Mouse (Mus musculus): ENCODE results near the gene Akap7. TPM values are rescaled to one million over a fixed set of nuclear protein-coding genes. Genes with fewer than 3 reads are reported as not detected.

The Akap7 gene
- polyA plus RNA-seq, 1 experiment from 2014 or later = 42.0 TPM

GRCm38 (mm10) chr10:25313856-25314584, 6.3 kb upstream of the Akap7 start:
- H3K36me3 ChIP-seq (ENCODE audit: control insufficient read depth, insufficient read depth, low read length) = no peaks in the 10 kb centered on the region
- peak overlapping the region in 1 of 2 experiments; percentile 15; a peak in 1 of 4 replicates for H3K4me3 ChIP-seq (ENCODE audit: control insufficient read depth in 1 of 2, insufficient read depth in 1 of 2, low read depth in 1 of 2, low read length in 2 of 2)
- H3K27ac ChIP-seq (replicated peaks in 1 of 2; ENCODE audit: control insufficient read depth in 1 of 2, insufficient read depth in 1 of 2, low read depth in 2 of 2, low read length in 2 of 2) = no peak overlapping the region
- peak overlapping the region; percentile 52 for H3K4me2 ChIP-seq (ENCODE audit: low read length)
- no peaks in the 10 kb centered on the region for H3K27me3 ChIP-seq (ENCODE audit: control insufficient read depth, insufficient read depth, low read length)
- no peaks in the 10 kb centered on the region for H3K9me3 ChIP-seq (ENCODE audit: control insufficient read depth, low read length)
- 16% methylated on average over 17 of the region's 17 CpGs for WGBS
- no peak for ATAC-seq (ENCODE audit: insufficient number of reproducible peaks, insufficient read depth, low FRiP score, low read depth)
- peaks cover 12 to 14% of the 10 kb centered on the region in 2 experiments; a peak in 3 of 4 replicates for H3K4me1 ChIP-seq (ENCODE audit: control insufficient read depth in 2 of 2, insufficient read depth in 2 of 2, low read length in 2 of 2)
- H3K9ac ChIP-seq (ENCODE audit: low read length) = peak overlapping the region; percentile 35; the same call in 1 of the 2 replicates

- no peak overlapping the region for H3K4me2 ChIP-seq (ENCODE audit: low read length)
- peaks cover 3 to 4% of the 10 kb centered on the region in 2 experiments; a peak in 1 of 4 replicates for H3K4me1 ChIP-seq (ENCODE audit: control insufficient read depth in 2 of 2, insufficient read depth in 2 of 2, low read length in 2 of 2)
- WGBS = 36% methylated on average over 9 of the region's 9 CpGs
Observed at GRCm38 (mm10) chr10:25311554-25312212, 4.0 kb upstream of the Akap7 start.

GRCm38 (mm10) chr10:25310736-25311135, 3.1 kb upstream of the Akap7 start:
- H3K9me3 ChIP-seq (ENCODE audit: control insufficient read depth, low read length) = no peaks in the 10 kb centered on the region
- no peak overlapping the region for H3K4me2 ChIP-seq (ENCODE audit: low read length)
- 51% methylated on average over 4 of the region's 4 CpGs for WGBS
- H3K27ac ChIP-seq (replicated peaks in 1 of 2; ENCODE audit: control insufficient read depth in 1 of 2, insufficient read depth in 1 of 2, low read depth in 2 of 2, low read length in 2 of 2) = no peak overlapping the region
- no peak overlapping the region for H3K9ac ChIP-seq (ENCODE audit: low read length)
- H3K36me3 ChIP-seq (ENCODE audit: control insufficient read depth, insufficient read depth, low read length) = no peaks in the 10 kb centered on the region
- H3K27me3 ChIP-seq (ENCODE audit: control insufficient read depth, insufficient read depth, low read length) = no peaks in the 10 kb centered on the region
- peaks cover 3 to 4% of the 10 kb centered on the region in 2 experiments; a peak in 1 of 4 replicates for H3K4me1 ChIP-seq (ENCODE audit: control insufficient read depth in 2 of 2, insufficient read depth in 2 of 2, low read length in 2 of 2)
- no peak for ATAC-seq (ENCODE audit: insufficient number of reproducible peaks, insufficient read depth, low FRiP score, low read depth)
- H3K4me3 ChIP-seq (ENCODE audit: control insufficient read depth in 1 of 2, insufficient read depth in 1 of 2, low read depth in 1 of 2, low read length in 2 of 2) = no peak overlapping the region

More at GRCm38 (mm10) chr10:25311554-25312212, 4.0 kb upstream of the Akap7 start:
- H3K27ac ChIP-seq (replicated peaks in 1 of 2; ENCODE audit: control insufficient read depth in 1 of 2, insufficient read depth in 1 of 2, low read depth in 2 of 2, low read length in 2 of 2) = no peak overlapping the region
- H3K9ac ChIP-seq (ENCODE audit: low read length) = no peak overlapping the region
- no peaks in the 10 kb centered on the region for H3K36me3 ChIP-seq (ENCODE audit: control insufficient read depth, insufficient read depth, low read length)
- no peaks in the 10 kb centered on the region for H3K9me3 ChIP-seq (ENCODE audit: control insufficient read depth, low read length)
- H3K27me3 ChIP-seq (ENCODE audit: control insufficient read depth, insufficient read depth, low read length) = no peaks in the 10 kb centered on the region
- no peak for ATAC-seq (ENCODE audit: insufficient number of reproducible peaks, insufficient read depth, low FRiP score, low read depth)
- no peak overlapping the region for H3K4me3 ChIP-seq (ENCODE audit: control insufficient read depth in 1 of 2, insufficient read depth in 1 of 2, low read depth in 1 of 2, low read length in 2 of 2)

GRCm38 (mm10) chr10:25309996-25310395, 2.3 kb upstream of the Akap7 start:
- ATAC-seq (ENCODE audit: insufficient number of reproducible peaks, insufficient read depth, low FRiP score, low read depth) = no peak
- H3K4me1 ChIP-seq (ENCODE audit: control insufficient read depth in 2 of 2, insufficient read depth in 2 of 2, low read length in 2 of 2) = peaks cover 3 to 4% of the 10 kb centered on the region in 2 experiments; a peak in 1 of 4 replicates
- WGBS = 90% methylated on average over 5 of the region's 5 CpGs
- H3K9ac ChIP-seq (ENCODE audit: low read length) = no peak overlapping the region
- no peak overlapping the region for H3K4me3 ChIP-seq (ENCODE audit: control insufficient read depth in 1 of 2, insufficient read depth in 1 of 2, low read depth in 1 of 2, low read length in 2 of 2)
- H3K4me2 ChIP-seq (ENCODE audit: low read length) = no peak overlapping the region
- no peaks in the 10 kb centered on the region for H3K27me3 ChIP-seq (ENCODE audit: control insufficient read depth, insufficient read depth, low read length)
- no peak overlapping the region for H3K27ac ChIP-seq (replicated peaks in 1 of 2; ENCODE audit: control insufficient read depth in 1 of 2, insufficient read depth in 1 of 2, low read depth in 2 of 2, low read length in 2 of 2)
- no peaks in the 10 kb centered on the region for H3K36me3 ChIP-seq (ENCODE audit: control insufficient read depth, insufficient read depth, low read length)
- no peaks in the 10 kb centered on the region for H3K9me3 ChIP-seq (ENCODE audit: control insufficient read depth, low read length)

GRCm38 (mm10) chr10:25305146-25305545, 2.5 kb downstream of the Akap7 start:
- H3K27me3 ChIP-seq (ENCODE audit: control insufficient read depth, insufficient read depth, low read length) = no peaks in the 10 kb centered on the region
- no peak overlapping the region for H3K4me3 ChIP-seq (ENCODE audit: control insufficient read depth in 1 of 2, insufficient read depth in 1 of 2, low read depth in 1 of 2, low read length in 2 of 2)
- no peak overlapping the region for H3K9ac ChIP-seq (ENCODE audit: low read length)
- no peak overlapping the region for H3K27ac ChIP-seq (replicated peaks in 1 of 2; ENCODE audit: control insufficient read depth in 1 of 2, insufficient read depth in 1 of 2, low read depth in 2 of 2, low read length in 2 of 2)
- ATAC-seq (ENCODE audit: insufficient number of reproducible peaks, insufficient read depth, low FRiP score, low read depth) = no peak
- no peaks in the 10 kb centered on the region for H3K36me3 ChIP-seq (ENCODE audit: control insufficient read depth, insufficient read depth, low read length)
- H3K4me2 ChIP-seq (ENCODE audit: low read length) = no peak overlapping the region
- 64% methylated on average over 6 of the region's 6 CpGs for WGBS
- H3K4me1 ChIP-seq (ENCODE audit: control insufficient read depth in 2 of 2, insufficient read depth in 2 of 2, low read length in 2 of 2) = no peaks in the 10 kb centered on the region
- no peaks in the 10 kb centered on the region for H3K9me3 ChIP-seq (ENCODE audit: control insufficient read depth, low read length)

- Histone ChIP-seq H3K4me2 (ENCODE audit: low read length) (no peak overlapping the region), H3K4me1 (ENCODE audit: control insufficient read depth in 2 of 2, insufficient read depth in 2 of 2, low read length in 2 of 2) (no peaks in the 10 kb centered on the region), H3K27ac (replicated peaks in 1 of 2; ENCODE audit: control insufficient read depth in 1 of 2, insufficient read depth in 1 of 2, low read depth in 2 of 2, low read length in 2 of 2) (no peak overlapping the region), H3K27me3 (ENCODE audit: control insufficient read depth, insufficient read depth, low read length) (no peaks in the 10 kb centered on the region), H3K36me3 (ENCODE audit: control insufficient read depth, insufficient read depth, low read length) (no peaks in the 10 kb centered on the region), H3K9me3 (ENCODE audit: control insufficient read depth, low read length) (no peaks in the 10 kb centered on the region), H3K4me3 (ENCODE audit: control insufficient read depth in 1 of 2, insufficient read depth in 1 of 2, low read depth in 1 of 2, low read length in 2 of 2) (no peak overlapping the region), H3K9ac (ENCODE audit: low read length) (no peak overlapping the region)
- ATAC-seq (ENCODE audit: insufficient number of reproducible peaks, insufficient read depth, low FRiP score, low read depth) = no peak
- WGBS = 94% methylated on average over 2 of the region's 2 CpGs
Observed at GRCm38 (mm10) chr10:25304608-25305007, 3.1 kb downstream of the Akap7 start.

- H3K9me3 ChIP-seq (ENCODE audit: control insufficient read depth, low read length) = no peaks in the 10 kb centered on the region
- H3K4me2 ChIP-seq (ENCODE audit: low read length) = no peak overlapping the region
- WGBS = 86% methylated on average over 15 of the region's 15 CpGs
- no peak overlapping the region for H3K4me3 ChIP-seq (ENCODE audit: control insufficient read depth in 1 of 2, insufficient read depth in 1 of 2, low read depth in 1 of 2, low read length in 2 of 2)
- H3K9ac ChIP-seq (ENCODE audit: low read length) = no peak overlapping the region
- H3K4me1 ChIP-seq (ENCODE audit: control insufficient read depth in 2 of 2, insufficient read depth in 2 of 2, low read length in 2 of 2) = peaks cover 9 to 15% of the 10 kb centered on the region in 2 experiments
- H3K27ac ChIP-seq (replicated peaks in 1 of 2; ENCODE audit: control insufficient read depth in 1 of 2, insufficient read depth in 1 of 2, low read depth in 2 of 2, low read length in 2 of 2) = 0 out of 4 replicates have a peak overlapping the region, but pooled peaks of 1 of the 2 experiments have one; percentile 35
- H3K36me3 ChIP-seq (ENCODE audit: control insufficient read depth, insufficient read depth, low read length) = no peaks in the 10 kb centered on the region
- no peak for ATAC-seq (ENCODE audit: insufficient number of reproducible peaks, insufficient read depth, low FRiP score, low read depth)
- no peaks in the 10 kb centered on the region for H3K27me3 ChIP-seq (ENCODE audit: control insufficient read depth, insufficient read depth, low read length)
Observed at GRCm38 (mm10) chr10:25299031-25299529, 8.6 kb downstream of the Akap7 start.

All from heart, embryonic 14.5 days (tissue).